Mouse (Mus musculus): ENCODE measurements around the gene Ccdc162.

- TF ChIP-seq POLR2A (IDR thresholded peaks at IDR 0.05; ENCODE audit: borderline replicate concordance, control insufficient read depth, low read depth, low read length) (no peak), CTCF (IDR thresholded peaks at IDR 0.05; ENCODE audit: control insufficient read depth, insufficient read depth, low read length) (no peak)
Measured at GRCm38 (mm10) chr10:41514301-41514700, 202.1 kb downstream of the Ccdc162 start.
